Mouse (Mus musculus) limb, embryonic 14.5 days (tissue): Measurements from ENCODE around the gene Prtn3. TPM values are rescaled to one million over a fixed set of nuclear protein-coding genes. Genes with fewer than 3 reads are reported as not detected.

ENCODE experiments used
- ATAC-seq: fragments of 200-750 bp; cut with Nextera tagmentation; 2 replicates; pipeline ENCODE4 v1.8.0; 2017; ENCODE audit warnings: low read depth, moderate number of reproducible peaks, moderate TSS enrichment; ENCODE audit not compliant: low FRiP score
- DNase-seq: peaks from one replicate; pipeline ENCODE4 v3.0.0-alpha.2; 2015; ENCODE audit warnings: low spot score
- H3K27ac ChIP-seq: fragments of 300-500 bp; sonication (generic); replicated peaks from 2 replicates; pipeline ENCODE4 v1.5.1; 2014; ENCODE audit warnings: low read depth, mild to moderate bottlenecking, low read length, moderate library complexity, mixed read lengths
- H3K27me3 ChIP-seq: fragments of 300-500 bp; sonication (generic); 2 replicates; pipeline ENCODE4 v1.6.1; 2014; ENCODE audit warnings: low read length, mixed read lengths; ENCODE audit not compliant: control insufficient read depth, insufficient read depth
- H3K36me3 ChIP-seq: fragments of 300-500 bp; sonication (generic); 2 replicates; pipeline ENCODE4 v1.6.1; 2014; ENCODE audit warnings: mild to moderate bottlenecking, low read length, moderate library complexity, mixed read lengths; ENCODE audit not compliant: control insufficient read depth, insufficient read depth
- H3K4me1 ChIP-seq: fragments of 300-500 bp; sonication (generic); 2 replicates; pipeline ENCODE4 v1.6.1; 2014; ENCODE audit warnings: antibody characterized with exemption, low read length, mixed read lengths; ENCODE audit not compliant: control insufficient read depth, insufficient read depth
- H3K4me2 ChIP-seq: fragments of 300-500 bp; sonication (generic); replicated peaks from 2 replicates; pipeline ENCODE4 v1.6.1; 2014; ENCODE audit warnings: low read depth, mild to moderate bottlenecking, low read length, moderate library complexity; ENCODE audit not compliant: severe bottlenecking
- H3K4me3 ChIP-seq: fragments of 300-500 bp; sonication (generic); replicated peaks from 2 replicates; pipeline ENCODE4 v1.5.1; 2014; ENCODE audit warnings: low read length
- H3K9ac ChIP-seq: fragments of 300-500 bp; sonication (generic); 2 replicates; pipeline ENCODE4 v1.6.1; 2014; ENCODE audit warnings: mild to moderate bottlenecking, low read depth, low read length, moderate library complexity; ENCODE audit not compliant: severe bottlenecking
- H3K9me3 ChIP-seq: fragments of 300-500 bp; sonication (generic); 2 replicates; pipeline ENCODE4 v1.6.1; 2016; ENCODE audit warnings: low read length; ENCODE audit not compliant: control insufficient read depth
- POLR2A ChIP-seq: fragments of 200-500 bp; IDR thresholded peaks from 2 replicates; pipeline ENCODE4 v1.8.0; 2012; ENCODE audit warnings: inconsistent platforms, mild to moderate bottlenecking, moderate library complexity, borderline replicate concordance; ENCODE audit not compliant: insufficient read depth, insufficient read length; ENCODE audit errors: extremely low read depth
- WGBS: fragments of 180-500 bp; shearing (Covaris S2); extraction: QIAGEN DNeasy Blood & Tissue Kit; methylation state at CpG from one replicate; pipeline ENCODE4 v1.1.7; 2014; 5-methylcytosine and 5-hydroxymethylcytosine counted together
- polyA plus RNA-seq, 2 experiments: library from polyadenylated mRNA; depleted of rRNA in 1 of 2; stranded (reverse) in 1 of 2; unstranded in 1 of 2; fragments of >200 nt; fragmentation: Nextera tagmentation in 1 of 2; extraction: Ambion mirVana in 1 of 2; gene quantifications; 2 replicates each; pipeline versions ENCODE4 v1.2.1 to v1.2.3; 2012 to 2014

Gene Prtn3
- polyA plus RNA-seq, 2 experiments = 5.9 to 10.3 TPM

GRCm38 (mm10) chr10:79836918-79837317, 37.4 kb upstream of the Prtn3 start:
- Histone ChIP-seq H3K9ac (no peak overlapping the region), H3K4me3 (no peak overlapping the region), H3K4me1 (peaks cover 12% of the 10 kb centered on the region; the same call in 1 of the 2 replicates), H3K27ac (no peak overlapping the region), H3K36me3 (no peaks in the 10 kb centered on the region), H3K9me3 (no peaks in the 10 kb centered on the region), H3K4me2 (no peak overlapping the region), H3K27me3 (no peaks in the 10 kb centered on the region)
- TF ChIP-seq POLR2A = no peak
- no peak for DNase-seq
- WGBS = 98% methylated on average over 3 of the region's 3 CpGs
- no peak for ATAC-seq

GRCm38 (mm10) chr10:79838151-79838550, 36.1 kb upstream of the Prtn3 start:
- DNase-seq (no peak), ATAC-seq (no peak)
- Histone ChIP-seq H3K9ac (no peak overlapping the region), H3K4me3 (no peak overlapping the region), H3K27ac (no peak overlapping the region), H3K27me3 (no peaks in the 10 kb centered on the region), H3K4me1 (peaks cover 21% of the 10 kb centered on the region), H3K9me3 (no peaks in the 10 kb centered on the region), H3K36me3 (no peaks in the 10 kb centered on the region), H3K4me2 (no peak overlapping the region)
- TF ChIP-seq POLR2A = no peak
- WGBS = 53% methylated on average over 2 of the region's 2 CpGs

- peak overlapping the region; percentile 83; the same call in 1 of the 2 replicates for H3K4me2 ChIP-seq
- WGBS = 87% methylated on average over 3 of the region's 3 CpGs
- no peak overlapping the region for H3K9ac ChIP-seq
- peak overlapping the region; percentile 40; the same call in 1 of the 2 replicates for H3K4me3 ChIP-seq
- H3K27ac ChIP-seq = peak overlapping the region; percentile 94
- DNase-seq (no peak), ATAC-seq (no peak)
- peaks cover 27% of the 10 kb centered on the region for H3K4me1 ChIP-seq
- no peaks in the 10 kb centered on the region for H3K27me3 ChIP-seq
- no peak for TF ChIP-seq POLR2A
- no peaks in the 10 kb centered on the region for H3K36me3 ChIP-seq
- no peaks in the 10 kb centered on the region for H3K9me3 ChIP-seq
Measured at GRCm38 (mm10) chr10:79840091-79840490, 34.2 kb upstream of the Prtn3 start.

GRCm38 (mm10) chr10:79840644-79841551, 33.4 kb upstream of the Prtn3 start:
- Histone ChIP-seq H3K27me3 (no peaks in the 10 kb centered on the region), H3K9ac (peak overlapping the region; percentile 51), H3K4me2 (peak overlapping the region; percentile 83), H3K36me3 (no peaks in the 10 kb centered on the region), H3K9me3 (no peaks in the 10 kb centered on the region), H3K4me3 (peak overlapping the region; percentile 40), H3K27ac (peak overlapping the region; percentile 94), H3K4me1 (peaks cover 27% of the 10 kb centered on the region)
- WGBS = under 1% methylated on average over 23 of the region's 24 CpGs
- peak; percentile 39; the same call in 1 of the 2 replicates for TF ChIP-seq POLR2A
- ATAC-seq (peak; percentile 94), DNase-seq (peak; percentile 90)

- Histone ChIP-seq H3K4me2 (no peak overlapping the region), H3K36me3 (no peaks in the 10 kb centered on the region), H3K9me3 (no peaks in the 10 kb centered on the region), H3K27ac (no peak overlapping the region; the same call in 1 of the 2 replicates), H3K4me3 (no peak overlapping the region), H3K27me3 (no peaks in the 10 kb centered on the region), H3K9ac (no peak overlapping the region), H3K4me1 (peaks cover 27% of the 10 kb centered on the region)
- ATAC-seq (no peak), DNase-seq (no peak)
- no peak for TF ChIP-seq POLR2A
- WGBS = 67% methylated on average over 3 of the region's 3 CpGs
Measured at GRCm38 (mm10) chr10:79842322-79842721, 32.0 kb upstream of the Prtn3 start.
